Mouse (Mus musculus): ENCODE measurements at regions not wholly inside any gene's neighbourhood (a gene's known extent, or its start where the extent isn't known, plus 50 kb on each side); places are given as distances from the start of the nearest gene placed in this dataset.

- DNase-seq (ENCODE audit: low spot score in 2 of 2) = no peak
Measured at GRCm38 (mm10) chr5:111835737-111836667, 102.3 kb downstream of the Gm26897 start.

- DNase-seq (ENCODE audit: low spot score in 2 of 2) = no peak
Measured at GRCm38 (mm10) chr5:111836668-111837234, 103.0 kb downstream of the Gm26897 start.

DNA sequence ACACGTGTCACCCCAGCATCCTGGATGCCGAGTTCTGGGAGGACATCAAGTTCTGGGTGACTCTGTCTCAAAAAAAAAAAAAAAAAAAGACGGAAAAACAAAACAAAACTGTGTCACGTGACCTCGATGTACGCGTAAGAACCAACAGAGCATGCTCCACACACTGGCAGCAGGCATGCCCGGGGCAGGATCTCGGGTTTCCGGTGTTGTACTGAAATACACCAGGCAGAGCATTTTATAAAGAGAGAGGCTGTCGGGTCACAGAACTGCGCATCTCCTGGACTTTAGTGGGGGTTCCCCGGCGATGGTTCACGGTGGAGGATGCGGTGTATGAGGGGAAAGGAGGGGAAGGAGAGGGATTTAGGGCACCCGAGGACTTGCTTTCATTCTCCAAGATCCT, 108.7 kb downstream of the Gm26897 start:
- DNase-seq (ENCODE audit: low spot score in 2 of 2) = no peak

DNA sequence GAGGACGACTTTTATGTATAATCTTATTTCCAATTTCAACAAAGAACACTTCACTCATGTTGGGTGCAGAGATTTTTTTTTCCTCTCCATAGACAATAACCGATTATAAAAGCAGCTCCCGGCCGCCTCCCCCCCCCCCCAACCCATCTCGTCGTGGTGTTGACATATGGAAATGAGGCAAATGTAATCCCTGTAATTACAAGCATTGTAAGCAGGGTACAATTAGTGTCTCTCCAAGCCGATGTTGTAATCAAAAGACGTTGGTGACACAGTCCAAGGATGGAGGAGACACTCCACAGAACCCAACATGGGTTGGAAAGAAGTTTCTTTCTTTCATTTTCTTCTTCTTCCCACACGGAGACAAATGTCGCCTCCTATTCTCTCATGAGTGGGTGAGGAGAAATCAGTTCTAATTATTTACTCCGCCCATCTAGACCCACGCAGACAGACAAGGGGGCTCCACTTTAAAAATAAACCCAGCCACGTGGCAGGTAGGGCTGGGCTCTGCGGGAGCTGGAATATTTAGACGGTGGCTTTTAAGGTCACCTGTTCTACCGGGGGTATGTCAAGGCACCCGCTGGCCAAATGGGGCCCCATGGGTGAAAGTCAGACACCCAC, 110.0 kb downstream of the Gm26897 start:
- DNase-seq (ENCODE audit: low spot score in 2 of 2) = no peak

GRCm38 (mm10) chr5:111844528-111844927, 110.8 kb downstream of the Gm26897 start:
- no peak for DNase-seq (ENCODE audit: low spot score in 2 of 2)

- DNase-seq (ENCODE audit: low spot score in 2 of 2) = no peak
Measured at GRCm38 (mm10) chr5:111848917-111849316, 115.2 kb downstream of the Gm26897 start.

- DNase-seq (ENCODE audit: low spot score in 2 of 2) = no peak
Measured at GRCm38 (mm10) chr5:111852682-111853081, 119.0 kb downstream of the Gm26897 start.

GRCm38 (mm10) chr5:111855366-111855765, 121.6 kb downstream of the Gm26897 start:
- no peak for DNase-seq (ENCODE audit: low spot score in 2 of 2)

DNA sequence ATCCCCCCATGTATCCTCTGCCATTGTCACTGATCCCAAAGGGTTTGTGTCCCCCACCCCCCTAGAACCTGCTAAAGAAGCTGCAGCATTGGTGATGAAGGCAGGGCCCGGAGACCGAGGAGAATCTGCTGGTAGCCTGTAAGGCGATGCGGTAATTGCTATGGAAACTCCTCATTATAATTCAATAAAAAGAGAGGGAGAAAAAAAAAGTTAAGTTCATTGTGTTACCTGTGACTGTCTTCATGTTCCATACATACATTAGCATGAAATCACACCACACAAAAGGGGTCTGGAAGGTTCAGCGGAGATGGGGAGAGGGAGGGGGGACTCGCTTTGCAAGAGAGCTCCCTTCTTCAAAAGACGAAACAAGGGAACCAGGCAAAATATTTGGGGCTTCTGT, 123.5 kb downstream of the Gm26897 start:
- DNase-seq (ENCODE audit: low spot score in 2 of 2) = no peak

DNA sequence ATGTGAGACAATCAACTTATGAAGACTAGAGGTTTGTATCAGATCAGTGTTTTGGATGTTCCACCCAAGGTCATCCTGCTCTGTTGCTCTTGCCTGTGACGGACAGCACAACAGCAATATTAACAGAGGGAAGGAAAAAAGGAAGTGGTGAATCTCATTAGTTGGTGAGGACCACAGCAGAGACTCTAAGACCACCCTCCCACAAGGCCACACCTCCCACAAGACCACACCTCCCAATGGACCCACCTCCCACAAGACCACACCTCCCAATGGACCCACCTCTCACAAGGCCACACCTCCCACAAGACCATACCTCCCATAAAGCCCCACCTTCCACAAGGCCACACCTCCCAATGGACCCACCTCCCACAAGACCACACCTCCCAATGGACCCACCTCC, 126.7 kb downstream of the Gm26897 start:
- DNase-seq (ENCODE audit: low spot score in 2 of 2) = no peak

- no peak for DNase-seq (ENCODE audit: low spot score in 2 of 2)
Measured at GRCm38 (mm10) chr5:111862331-111862730, 128.6 kb downstream of the Gm26897 start.

DNA sequence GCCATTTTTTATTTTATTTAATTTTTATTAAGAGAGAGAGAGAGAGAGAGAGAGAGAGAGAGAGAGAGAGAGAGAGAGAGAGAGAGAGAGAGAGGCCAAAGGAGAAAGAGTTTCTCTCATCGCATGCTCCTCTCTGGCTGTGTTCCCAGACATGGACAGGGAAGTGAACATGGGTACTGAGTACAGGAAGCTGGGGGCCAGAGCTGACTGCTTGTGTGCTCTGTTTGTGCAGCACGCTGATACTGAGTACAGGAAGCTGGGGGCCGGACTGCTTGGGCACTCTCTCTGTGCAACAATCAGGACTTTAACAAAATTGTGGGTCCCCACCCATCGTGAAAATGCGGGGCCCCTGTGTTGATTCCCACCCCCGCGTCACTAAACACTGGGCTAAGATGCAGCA, 130.2 kb downstream of the Gm26897 start:
- no peak for DNase-seq (ENCODE audit: low spot score in 2 of 2)

DNA sequence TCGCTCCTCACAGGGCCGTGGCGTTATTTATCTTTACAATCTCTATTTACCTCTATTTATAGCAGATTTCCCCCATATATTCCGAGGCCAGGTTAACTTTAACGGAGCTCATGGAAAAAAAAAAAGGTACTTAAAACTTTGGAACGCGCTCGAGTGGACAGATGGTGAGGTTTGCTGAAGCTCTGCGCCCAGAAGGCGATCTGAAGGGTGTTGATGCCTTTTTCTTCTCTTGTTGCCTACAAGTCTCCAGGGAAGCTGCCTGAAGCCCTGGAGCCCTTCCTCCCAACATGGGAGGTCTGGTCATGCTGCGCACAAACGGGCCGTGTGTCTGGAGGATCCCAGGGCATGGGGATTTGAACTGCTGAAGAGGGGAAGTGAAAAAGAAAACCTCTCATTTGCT, 130.9 kb downstream of the Gm26897 start:
- no peak for DNase-seq (ENCODE audit: low spot score in 2 of 2)

DNA sequence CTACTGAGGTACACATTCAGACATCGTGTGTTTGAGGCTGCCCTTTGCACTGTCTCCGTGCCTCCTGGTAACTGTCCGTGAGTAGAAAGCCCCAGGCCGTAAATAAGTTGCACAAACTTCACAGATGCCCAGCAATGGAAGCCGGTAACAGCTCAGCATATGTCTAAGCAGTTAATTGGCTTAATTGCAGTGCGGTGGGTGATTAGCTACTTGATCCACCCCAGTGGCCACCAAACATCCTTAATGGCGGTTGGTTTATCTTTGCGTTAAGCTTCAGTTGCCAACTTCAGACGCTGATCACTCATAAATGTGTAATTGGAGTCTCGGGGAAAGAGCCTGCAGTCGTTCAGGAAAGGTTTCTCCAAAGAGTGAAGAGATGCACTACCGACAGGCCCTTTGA, 135.3 kb downstream of the Gm26897 start:
- DNase-seq (ENCODE audit: low spot score in 2 of 2) = no peak

- DNase-seq (ENCODE audit: low spot score in 2 of 2) = no peak
Measured at GRCm38 (mm10) chr5:111877165-111877793, 143.6 kb downstream of the Gm26897 start.

- no peak for DNase-seq (ENCODE audit: low spot score in 2 of 2)
Measured at GRCm38 (mm10) chr5:111879044-111879443, 145.3 kb downstream of the Gm26897 start.

GRCm38 (mm10) chr5:111880268-111880667, 146.5 kb downstream of the Gm26897 start:
- DNase-seq (ENCODE audit: low spot score in 2 of 2) = no peak

GRCm38 (mm10) chr5:111881517-111881916, 147.8 kb downstream of the Gm26897 start:
- no peak for DNase-seq (ENCODE audit: low spot score in 2 of 2)

DNA sequence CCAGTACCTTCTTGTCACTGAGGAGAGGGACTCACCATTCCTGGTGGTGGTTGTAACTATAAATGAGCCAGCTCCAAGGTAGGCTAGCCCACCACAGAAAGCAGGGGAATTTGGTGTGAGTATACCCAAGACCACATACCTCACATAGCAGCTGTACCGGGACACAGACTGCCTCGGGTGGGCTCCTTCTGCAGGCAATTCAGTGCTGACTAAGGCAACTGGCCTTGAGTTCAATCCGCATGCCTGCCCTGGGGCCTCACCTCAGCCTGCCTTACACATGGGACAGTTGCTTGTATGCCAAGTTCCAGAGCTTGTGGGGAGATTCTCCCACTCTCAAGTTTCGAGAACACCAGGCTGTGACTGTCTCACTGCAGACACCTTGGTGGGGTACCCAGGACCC, 153.6 kb downstream of the Gm26897 start:
- DNase-seq (ENCODE audit: low spot score in 2 of 2) = no peak

- no peak for DNase-seq (ENCODE audit: low spot score in 2 of 2)
Measured at GRCm38 (mm10) chr5:111890800-111891199, 157.1 kb downstream of the Gm26897 start.

DNA sequence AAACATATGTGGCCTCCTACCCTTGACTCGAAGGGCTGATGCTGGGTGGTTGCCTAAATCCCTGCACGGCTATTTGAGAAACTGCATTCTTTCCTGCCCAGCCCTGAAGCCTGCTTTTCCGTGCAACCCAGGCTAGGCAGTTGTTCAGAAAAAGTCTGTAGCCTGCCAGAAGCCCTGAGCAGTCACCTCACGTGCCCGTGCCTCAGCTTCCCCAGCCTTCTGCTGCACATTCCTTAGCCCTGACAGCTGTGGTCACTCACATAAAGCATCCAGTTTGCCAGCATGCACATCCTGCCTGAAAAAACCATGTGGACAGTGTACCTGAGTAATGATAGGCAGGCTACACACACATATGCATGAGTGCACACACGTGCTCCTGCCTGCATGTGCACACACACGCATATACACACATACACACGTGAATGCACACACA, 157.6 kb downstream of the Gm26897 start:
- DNase-seq (ENCODE audit: low spot score in 2 of 2) = no peak

- no peak for DNase-seq (ENCODE audit: low spot score in 2 of 2)
Measured at GRCm38 (mm10) chr5:111892956-111893355, 159.2 kb downstream of the Gm26897 start.

Measured in spleen, postnatal 4 days (tissue).